Mouse (Mus musculus): ENCODE data around the gene Epgn.
A peak's percentile ranks its signal among the peaks of the same experiment; 100 is the strongest.

The Epgn gene

GRCm38 (mm10) chr5:91027164-91027563 lies at the start of gene Epgn:
Gene Epgn (plus strand): TSS chr5:91027464.
- DNase-seq (ENCODE audit: low read depth, low spot score) = no peak

GRCm38 (mm10) chr5:90980297-90980696 lies 47.0 kb upstream of the Epgn start:
- DNase-seq (ENCODE audit: low read depth, low spot score) = no peak

- no peak for DNase-seq (ENCODE audit: low read depth, low spot score)
These were observed 39.7 kb upstream of the Epgn start for GRCm38 (mm10) chr5:90987605-90988004.

GRCm38 (mm10) chr5:90988149-90988548 lies 39.1 kb upstream of the Epgn start:
- no peak for DNase-seq (ENCODE audit: low read depth, low spot score)

DNA sequence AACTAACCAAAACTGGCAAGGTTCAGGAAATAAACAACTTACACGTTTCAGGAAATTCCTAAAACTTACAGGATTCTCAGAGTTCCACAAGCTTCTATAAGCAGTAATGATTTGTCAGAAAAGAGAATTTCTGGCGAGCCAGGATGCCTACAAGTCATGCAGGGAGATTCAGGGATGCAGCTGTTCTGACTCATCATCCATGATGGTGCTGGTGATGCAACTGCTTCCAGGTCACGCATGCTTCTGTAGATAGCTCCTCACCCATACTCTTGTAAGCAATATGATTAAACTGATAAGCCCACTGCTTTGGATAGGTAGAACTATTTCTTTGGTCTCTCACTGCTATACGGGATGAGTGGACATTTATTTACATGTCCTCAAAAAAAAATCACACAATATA lies 38.7 kb upstream of the Epgn start:
- no peak for DNase-seq (ENCODE audit: low read depth, low spot score)

DNA sequence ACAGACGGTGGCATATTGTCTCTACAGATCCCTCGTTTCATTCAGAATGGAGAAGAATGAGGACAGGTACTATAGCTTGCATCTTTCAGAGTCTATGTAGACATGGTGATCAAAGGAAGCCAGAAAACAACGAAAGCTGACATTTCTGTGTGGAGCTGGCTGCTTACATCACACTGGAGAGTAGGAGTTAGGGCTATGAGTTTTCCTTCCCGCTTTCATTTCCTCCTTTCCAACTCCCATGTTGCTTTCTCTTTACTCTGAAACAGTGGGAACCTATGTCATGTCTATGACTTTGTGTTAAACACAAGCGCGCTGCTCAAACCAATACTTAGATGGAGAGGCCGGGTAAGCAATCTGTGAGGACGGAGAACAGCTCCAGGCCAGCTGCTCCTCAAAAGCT lies 27.3 kb upstream of the Epgn start:
- no peak for DNase-seq (ENCODE audit: low read depth, low spot score)

GRCm38 (mm10) chr5:91015216-91015615 lies 12.0 kb upstream of the Epgn start:
- DNase-seq (ENCODE audit: low read depth, low spot score) = no peak

DNA sequence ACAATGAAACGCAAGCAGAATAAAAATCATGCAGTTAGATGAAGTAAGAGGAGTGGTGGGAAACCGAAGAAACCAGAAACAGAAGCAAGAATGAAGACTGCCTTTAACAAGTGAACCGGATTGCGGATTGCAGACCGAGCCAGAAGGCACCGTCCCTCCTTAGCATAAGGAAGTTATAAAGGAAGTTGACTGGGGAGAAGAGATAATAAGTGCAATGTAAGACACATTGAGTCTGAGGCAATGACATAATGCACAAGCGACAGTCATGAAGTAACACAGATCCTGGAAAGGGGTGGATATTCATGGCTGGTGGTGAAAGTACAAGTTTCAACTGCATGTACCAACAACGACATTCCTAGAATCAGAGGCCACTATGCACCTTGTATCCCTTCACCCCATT lies 4.2 kb upstream of the Epgn start:
- no peak for DNase-seq (ENCODE audit: low read depth, low spot score)

DNA sequence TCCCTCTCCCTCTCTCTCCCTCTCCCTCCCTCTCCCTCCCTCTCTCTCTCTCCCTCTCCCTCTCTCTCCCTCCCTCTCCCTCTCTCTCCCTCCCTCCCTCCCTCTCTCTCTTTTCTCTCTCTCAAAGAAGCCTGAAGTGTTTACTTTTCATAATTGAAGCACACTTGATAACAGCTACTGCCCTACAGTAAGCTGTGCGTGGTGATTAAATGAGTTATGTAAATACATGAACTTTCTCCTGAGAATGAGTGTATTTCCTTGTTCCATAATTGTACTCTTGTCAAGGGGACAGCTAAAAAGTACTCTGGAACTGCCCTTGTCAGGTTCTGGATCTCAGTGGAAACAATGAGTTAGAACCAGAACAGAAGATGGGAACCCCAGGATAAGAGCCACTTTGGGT lies 576 bp downstream of the Epgn start:
- no peak for DNase-seq (ENCODE audit: low read depth, low spot score)

DNA sequence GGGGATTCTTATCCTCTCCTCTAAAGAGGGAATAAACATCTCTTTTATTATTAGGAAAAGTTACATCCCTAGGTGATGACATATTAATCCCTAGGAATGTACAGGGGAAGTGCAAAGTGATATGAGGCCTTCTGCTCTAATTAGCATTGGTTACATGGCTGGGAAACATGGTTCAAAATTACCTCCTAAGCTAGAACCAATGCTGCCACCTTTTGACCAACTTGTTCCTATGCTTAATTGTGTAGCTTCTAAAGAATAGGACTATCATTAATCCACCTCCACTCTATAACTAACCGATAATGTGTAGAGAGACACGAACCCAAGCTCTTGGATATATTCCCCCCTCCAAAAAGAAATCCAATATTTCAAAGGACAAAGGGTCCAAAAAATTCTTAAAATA lies 3.4 kb downstream of the Epgn start:
- no peak for DNase-seq (ENCODE audit: low read depth, low spot score)

DNA sequence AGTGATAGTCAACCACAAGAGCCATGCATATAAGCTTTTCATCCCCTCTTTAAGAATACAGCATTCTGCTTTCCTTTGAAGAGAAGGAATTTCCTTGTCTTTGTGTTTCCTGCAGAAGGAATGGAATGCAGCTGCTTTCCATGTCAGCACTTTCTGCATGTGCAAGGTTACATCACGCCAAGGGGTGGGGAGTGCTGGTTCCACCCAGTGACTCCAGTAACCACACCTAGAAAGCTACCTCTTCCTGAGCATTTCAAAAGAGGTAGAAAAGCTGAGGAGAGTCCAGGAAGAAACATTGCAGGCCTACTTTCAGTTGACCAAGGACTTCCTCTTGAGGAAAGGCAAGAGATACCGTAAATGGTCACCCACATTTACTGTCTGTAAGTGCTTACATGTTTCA lies 8.1 kb downstream of the Epgn start:
- DNase-seq (ENCODE audit: low read depth, low spot score) = no peak

DNA sequence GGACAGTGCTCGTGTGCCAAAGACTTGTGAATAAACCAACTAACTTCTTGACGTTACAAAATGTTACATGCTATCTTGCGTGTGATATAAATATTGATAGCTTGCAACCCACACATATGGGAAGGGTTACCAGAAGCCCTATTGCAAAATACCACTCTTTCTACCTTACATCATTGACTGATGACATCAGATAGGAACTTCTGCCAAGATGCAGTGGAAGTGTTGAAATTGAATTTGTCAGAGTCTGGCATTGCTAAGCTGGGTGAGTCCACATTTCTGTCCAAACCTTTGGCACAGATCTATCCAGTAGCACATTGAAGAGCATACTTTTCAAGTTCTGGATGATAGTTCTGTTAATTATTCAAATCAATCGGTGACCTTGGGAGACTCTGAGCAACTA lies 9.4 kb downstream of the Epgn start:
- no peak for DNase-seq (ENCODE audit: low read depth, low spot score)

DNA sequence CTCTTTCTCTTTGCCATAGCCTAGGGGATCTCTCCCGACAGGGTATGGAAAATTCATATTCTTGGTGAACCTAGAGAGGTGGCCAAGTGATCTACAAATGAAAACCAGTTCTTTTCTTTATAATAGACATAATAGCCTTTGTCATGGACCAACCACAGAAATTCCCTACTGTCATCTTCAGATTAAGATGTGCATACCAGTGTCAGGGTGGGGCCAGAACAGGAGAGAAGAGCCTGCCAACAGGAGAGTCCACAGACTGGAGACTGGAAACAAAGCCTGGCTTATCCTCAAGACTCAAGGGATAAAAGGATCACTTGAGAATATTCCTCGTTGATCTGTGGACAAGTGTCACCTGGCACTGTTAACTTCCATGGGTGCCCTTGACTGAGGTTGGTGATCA lies 10.5 kb downstream of the Epgn start:
- no peak for DNase-seq (ENCODE audit: low read depth, low spot score)

DNA sequence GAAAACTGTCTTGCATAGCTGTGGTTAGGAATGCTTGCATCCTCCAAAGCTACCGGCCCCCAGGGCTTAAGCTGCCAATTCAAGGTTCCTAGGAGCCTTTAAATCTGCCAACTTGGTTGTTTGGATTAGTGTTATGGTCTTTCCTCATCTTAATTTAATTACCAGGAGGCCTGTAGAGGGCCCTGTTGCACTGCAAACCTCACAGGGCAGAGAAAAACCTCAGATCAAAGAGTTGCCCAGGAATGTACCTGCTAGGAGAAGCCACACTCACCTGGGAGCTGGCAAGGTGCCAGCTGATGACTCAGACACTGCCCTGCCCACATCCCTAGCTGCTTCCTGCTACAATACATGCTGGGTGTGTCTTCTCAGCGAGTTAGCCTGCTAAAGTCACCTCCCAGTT lies 11.3 kb downstream of the Epgn start:
- peak; percentile 67 for DNase-seq (ENCODE audit: low read depth, low spot score)

DNA sequence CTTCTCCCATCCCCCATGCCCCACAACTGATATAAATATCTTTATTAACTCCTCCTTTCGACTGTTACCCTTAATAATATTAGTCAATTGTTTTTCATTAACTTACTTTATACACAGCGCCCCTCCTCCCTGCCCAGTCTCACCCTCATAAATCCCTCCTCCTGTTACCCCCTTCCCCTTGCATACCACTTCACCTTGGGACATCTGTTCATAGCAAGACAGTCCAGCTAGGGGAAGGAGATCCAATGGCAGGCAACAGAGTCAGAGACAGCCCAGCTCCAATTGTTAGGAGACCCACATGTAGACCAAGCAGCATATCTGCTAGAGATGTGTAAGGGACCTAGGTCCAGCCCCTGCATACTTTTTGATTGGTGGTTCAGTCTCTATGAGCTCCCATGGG lies 11.7 kb downstream of the Epgn start:
- no peak for DNase-seq (ENCODE audit: low read depth, low spot score)

GRCm38 (mm10) chr5:91047987-91048386 lies 20.7 kb downstream of the Epgn start:
- DNase-seq (ENCODE audit: low read depth, low spot score) = no peak

DNA sequence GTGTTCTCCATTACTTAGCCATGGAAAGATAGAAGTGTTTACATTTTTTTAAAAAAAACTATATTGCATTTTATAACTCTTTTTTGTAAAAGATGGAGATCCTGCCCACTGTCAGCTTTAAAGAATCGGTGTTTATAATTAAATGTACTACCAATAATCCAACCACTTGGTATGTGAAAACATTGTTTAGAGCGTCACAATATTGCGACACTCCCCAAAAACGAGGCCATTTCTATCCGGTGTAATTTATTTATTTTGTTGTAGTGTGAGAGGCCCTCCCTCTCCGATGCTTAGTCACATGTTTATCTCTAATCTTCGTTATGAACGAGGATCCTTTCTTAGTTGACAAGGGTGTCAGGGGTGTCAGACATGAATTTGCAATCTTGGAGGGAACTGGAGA lies 21.1 kb downstream of the Epgn start:
- no peak for DNase-seq (ENCODE audit: low read depth, low spot score)

DNA sequence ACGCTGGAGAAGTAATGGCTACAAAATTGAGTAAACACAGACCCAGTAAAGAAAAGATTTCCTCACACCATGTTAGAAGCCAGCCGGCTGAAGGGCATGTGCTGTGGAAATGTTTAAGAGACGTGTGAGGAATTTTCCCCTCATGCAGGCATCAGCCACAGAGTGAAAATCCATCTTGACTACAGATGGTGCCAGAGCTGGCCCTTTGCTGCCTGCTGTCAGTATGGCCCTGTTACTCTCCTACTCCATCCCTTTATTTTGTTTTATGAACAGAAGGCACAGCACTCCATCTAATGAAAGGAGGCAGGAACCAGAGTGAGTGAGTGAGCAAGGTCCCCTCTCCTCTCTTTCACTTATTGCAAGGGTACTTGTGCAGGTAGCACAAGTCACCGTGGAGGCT lies 45.1 kb downstream of the Epgn start:
- DNase-seq (ENCODE audit: low read depth, low spot score) = no peak

DNA sequence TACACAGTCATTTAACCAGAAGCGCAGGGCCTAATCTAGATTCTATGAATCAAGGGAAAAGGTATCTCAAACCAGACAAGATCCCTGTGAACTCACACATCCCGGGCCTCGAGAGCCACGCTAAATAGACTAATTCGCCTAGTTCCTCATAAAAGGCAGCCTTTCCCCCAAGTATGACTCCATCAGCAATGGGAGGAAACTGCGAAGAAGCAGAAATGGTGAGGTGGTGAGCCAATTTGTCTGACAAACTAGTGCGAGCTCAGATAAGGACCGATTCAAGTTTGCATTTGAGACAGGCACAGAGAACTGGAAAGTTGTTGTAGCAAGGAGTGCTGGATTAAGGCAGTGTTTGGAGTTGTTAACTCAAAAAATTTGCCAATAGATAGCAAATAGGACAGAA lies 46.4 kb downstream of the Epgn start:
- DNase-seq (ENCODE audit: low read depth, low spot score) = no peak

GRCm38 (mm10) chr5:91074026-91074425 lies 46.8 kb downstream of the Epgn start:
- no peak for DNase-seq (ENCODE audit: low read depth, low spot score)

DNA sequence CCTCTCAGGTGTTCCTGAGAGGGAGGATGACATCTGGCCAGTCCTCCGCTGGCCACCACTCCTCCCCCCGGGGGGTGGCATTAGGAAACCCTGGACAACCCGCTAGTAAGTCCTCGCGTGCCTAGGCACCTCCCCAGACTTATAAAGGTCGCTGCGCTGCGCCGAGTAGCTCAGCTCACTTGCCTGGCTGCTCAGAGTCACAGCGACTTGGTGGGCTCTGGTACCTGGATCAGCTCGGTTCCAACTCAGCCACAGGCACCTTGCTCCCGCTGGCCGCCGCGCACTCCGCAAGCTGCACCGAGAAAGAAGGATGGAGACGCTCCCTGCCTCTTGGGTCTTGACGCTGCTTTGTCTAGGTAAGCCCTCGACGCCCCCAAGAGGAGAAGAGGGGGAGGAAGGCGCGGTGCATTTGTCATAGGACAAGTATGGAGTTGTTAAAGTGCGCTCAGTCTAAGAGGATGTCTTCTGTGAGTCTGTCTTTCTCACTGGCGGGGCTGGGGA lies 47.2 kb downstream of the Epgn start, which contains the start of gene Ereg:
Gene Ereg, plus strand, starts transcription at position 173 of the 501 bp plus-strand sequence.
- DNase-seq (ENCODE audit: low read depth, low spot score) = no peak

DNA sequence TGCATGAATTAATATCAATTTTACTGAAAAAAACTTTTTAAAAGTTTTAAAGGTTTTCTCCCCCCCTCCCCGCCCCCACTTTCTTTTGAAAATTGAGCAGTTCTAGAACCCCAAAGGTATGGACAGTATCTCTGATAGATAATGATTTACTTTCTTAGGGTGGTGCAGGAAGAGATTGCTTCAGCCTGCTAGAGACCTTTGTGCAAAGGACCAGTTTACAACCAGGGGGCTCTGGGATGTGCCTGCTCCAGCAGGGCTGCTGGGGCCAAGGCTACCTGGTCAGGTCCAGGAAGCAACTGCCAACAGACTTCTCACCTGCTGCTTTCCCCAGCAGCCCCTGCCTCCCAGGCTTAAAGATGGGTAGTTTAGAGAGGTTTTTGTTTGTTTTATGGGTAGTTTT lies 47.8 kb downstream of the Epgn start:
- no peak for DNase-seq (ENCODE audit: low read depth, low spot score)

GRCm38 (mm10) chr5:91083016-91083415 lies 55.8 kb downstream of the Epgn start:
- DNase-seq (ENCODE audit: low read depth, low spot score) = peak; percentile 22

All from CD4-positive helper T cell, adult 2 months (primary cell).